Mouse (Mus musculus) brown adipose tissue, adult 24 weeks (tissue): Measurements from ENCODE around the gene Nrg3. TPM values are rescaled to one million over a fixed set of nuclear protein-coding genes. Genes with fewer than 3 reads are reported as not detected.

Experiments used
- H3K27ac ChIP-seq: fragments of 200-500 bp; replicated peaks from 2 replicates; pipeline ENCODE4 v1.5.1; 2012; ENCODE audit warnings: low read depth, mild to moderate bottlenecking, low read length
- H3K4me1 ChIP-seq: fragments of 200-500 bp; 2 replicates; pipeline ENCODE4 v1.6.1; 2012; ENCODE audit warnings: low read length, mixed read lengths; ENCODE audit not compliant: control insufficient read depth, insufficient read depth, insufficient read length
- H3K4me3 ChIP-seq: fragments of 200-500 bp; 2 replicates; pipeline ENCODE4 v1.5.1; 2012; ENCODE audit warnings: low read depth, mild to moderate bottlenecking, low read length, moderate library complexity; ENCODE audit not compliant: insufficient read depth
- polyA plus RNA-seq: library from polyadenylated mRNA; stranded (reverse); fragments of >200 nt; gene quantifications from 2 replicates; pipeline ENCODE4 v1.2.4, GENCODE M21; 2012; ENCODE audit not compliant: missing spikeins, insufficient read depth, insufficient read length

Nrg3 gene
- polyA plus RNA-seq, 1 experiment, result not detected

DNA sequence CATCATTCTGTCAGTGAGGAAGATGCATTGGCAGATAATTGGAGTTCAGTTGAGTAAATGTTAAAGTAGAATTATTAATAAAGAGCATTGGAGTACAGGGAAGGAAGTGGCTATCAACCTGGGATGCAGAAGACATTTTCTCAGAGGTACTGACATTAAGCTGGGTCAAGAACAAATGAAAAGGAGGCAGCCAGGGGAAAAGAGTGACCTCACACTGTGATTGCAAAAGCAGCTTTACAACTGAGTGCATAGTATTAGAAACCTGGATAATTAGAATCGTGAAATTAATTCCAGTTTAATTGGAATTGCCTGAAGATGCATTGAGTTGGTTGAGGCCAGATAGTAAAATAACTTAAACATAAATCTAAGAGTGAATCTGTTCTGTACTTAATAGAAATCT lies 535.4 kb downstream of the Nrg3 start:
- Histone ChIP-seq H3K4me3 (no peak overlapping the region), H3K4me1 (no peaks in the 10 kb centered on the region), H3K27ac (no peak overlapping the region)

DNA sequence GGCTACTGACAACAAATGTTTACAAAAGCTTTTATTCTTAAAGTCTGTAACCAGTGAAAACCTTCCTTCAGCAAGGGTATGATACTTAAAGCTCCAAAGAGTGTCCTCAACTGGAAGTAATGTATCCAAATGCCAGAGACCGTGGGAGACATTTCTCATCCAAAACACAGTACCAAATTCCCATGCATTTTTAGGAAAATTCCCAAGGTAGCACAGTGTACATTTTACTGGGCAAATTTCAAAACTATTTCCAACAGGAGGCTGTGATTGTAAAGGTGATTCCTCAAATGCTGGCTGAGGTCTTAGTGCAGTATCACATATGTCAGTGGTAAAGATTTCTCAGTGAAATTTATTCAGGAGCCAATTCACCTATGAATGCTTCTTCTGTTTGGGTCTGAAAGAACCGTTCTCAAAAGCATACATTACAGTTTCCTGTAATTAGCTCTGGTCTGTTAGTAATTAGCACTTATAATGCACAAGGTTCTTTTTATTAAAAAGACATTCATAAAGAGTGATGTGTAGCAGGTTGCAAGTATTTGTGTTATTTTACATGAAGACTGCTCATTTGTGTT lies 536.3 kb downstream of the Nrg3 start:
- H3K4me3 ChIP-seq, result no peak overlapping the region

DNA sequence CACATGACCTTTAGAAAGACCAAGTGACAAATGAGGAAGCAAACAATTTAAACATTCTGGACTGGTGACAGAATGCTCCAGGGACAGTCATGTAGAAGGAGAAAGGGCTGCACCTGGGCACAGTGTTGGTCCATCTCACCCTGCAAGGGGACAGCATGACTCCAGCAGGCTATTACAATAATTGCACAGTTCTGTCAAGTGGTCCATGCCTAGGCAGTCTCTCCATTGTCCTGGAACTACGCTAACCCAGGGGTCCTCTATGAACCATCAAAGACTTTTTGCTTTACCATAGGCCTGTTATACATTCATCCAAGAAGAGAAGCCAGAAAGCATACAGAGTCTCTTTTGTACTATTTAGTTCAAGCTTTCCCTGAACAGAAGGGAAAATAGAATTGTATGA lies 549.2 kb downstream of the Nrg3 start:
- no peak overlapping the region for H3K4me3 ChIP-seq
- H3K27ac ChIP-seq, result no peak overlapping the region
- no peaks in the 10 kb centered on the region for H3K4me1 ChIP-seq

More for the DNA sequence above, 536.3 kb downstream of the Nrg3 start:
- Histone ChIP-seq H3K4me1 (no peaks in the 10 kb centered on the region), H3K27ac (no peak overlapping the region)

DNA sequence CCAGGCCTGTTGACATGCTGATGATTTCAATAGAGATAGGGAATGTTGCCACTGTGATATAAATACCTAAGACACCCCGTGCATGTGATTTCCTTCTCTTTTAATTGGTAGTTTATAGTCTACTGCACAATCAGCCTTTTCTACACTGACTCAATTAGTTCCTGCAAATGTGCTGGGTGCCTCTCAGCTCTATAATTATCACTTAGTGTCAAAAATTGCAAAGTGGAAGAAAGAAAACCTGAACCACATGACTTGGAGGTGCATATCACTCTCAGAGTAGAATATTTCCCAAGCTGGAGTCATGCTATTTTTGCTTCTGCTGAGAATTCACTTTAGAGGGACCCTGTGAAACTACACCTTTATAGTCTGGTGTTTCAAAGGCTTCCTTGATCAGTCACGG lies 552.1 kb downstream of the Nrg3 start:
- Histone ChIP-seq H3K4me1 (no peaks in the 10 kb centered on the region), H3K4me3 (no peak overlapping the region), H3K27ac (no peak overlapping the region)

DNA sequence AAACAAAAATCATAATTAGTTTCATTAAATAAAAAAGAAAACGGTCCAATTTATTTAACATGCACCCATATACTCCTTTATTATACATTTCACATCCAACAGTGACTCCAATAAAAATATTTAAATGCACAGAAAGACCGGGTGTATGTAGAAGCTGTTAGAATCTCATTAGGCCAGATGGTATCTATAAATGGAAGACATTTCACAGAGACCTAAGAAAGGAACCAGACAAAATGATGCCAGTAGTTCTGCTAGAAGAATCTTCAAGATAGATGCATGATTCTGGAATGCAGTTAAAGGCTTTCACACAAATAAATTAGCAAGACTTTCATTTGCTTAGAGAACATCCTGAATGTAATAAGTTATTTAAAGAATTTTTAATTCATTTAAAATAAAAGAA lies 602.3 kb downstream of the Nrg3 start:
- H3K4me3 ChIP-seq, result no peak overlapping the region
- no peak overlapping the region for H3K27ac ChIP-seq
- no peaks in the 10 kb centered on the region for H3K4me1 ChIP-seq

DNA sequence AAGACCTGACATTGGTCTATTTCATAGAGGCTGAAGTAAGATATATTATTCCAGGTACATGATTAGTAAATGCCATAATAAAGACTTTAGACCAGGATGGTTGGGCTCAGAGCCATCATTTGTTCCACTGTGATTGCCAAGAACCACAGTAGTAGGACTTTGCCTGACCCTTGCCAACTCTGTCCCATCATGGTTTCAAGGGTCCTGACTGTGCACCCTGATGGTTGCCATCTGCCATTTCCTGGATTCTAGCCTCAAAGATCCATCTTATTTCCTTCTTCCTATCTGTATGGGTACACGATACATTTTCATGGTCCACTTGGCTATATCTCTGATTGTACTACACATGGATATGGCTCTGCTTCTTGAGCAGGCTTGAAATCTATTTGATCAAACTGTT lies 625.3 kb downstream of the Nrg3 start:
- no peak overlapping the region for H3K27ac ChIP-seq
- no peaks in the 10 kb centered on the region for H3K4me1 ChIP-seq
- H3K4me3 ChIP-seq, result no peak overlapping the region

DNA sequence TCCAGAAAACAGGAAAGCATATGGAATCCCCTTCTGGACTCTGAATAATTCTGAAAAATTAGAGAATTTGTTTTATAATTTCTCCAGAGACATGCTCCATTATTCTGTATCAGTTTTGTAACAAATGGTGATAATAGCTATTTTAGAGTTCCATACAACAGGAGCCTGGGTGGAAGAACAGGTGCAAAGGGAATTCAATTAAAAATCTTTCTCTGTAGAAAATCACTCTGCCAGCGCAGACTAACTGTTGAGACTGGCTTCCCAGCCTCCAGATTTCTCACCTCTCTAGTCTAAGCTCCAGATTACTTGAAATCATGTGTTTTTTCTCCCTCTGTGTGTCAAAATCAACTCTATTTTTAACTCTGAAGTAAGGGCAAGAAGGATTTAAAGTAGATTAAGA lies 625.8 kb downstream of the Nrg3 start:
- no peak overlapping the region for H3K4me3 ChIP-seq
- no peaks in the 10 kb centered on the region for H3K4me1 ChIP-seq
- H3K27ac ChIP-seq, result no peak overlapping the region

DNA sequence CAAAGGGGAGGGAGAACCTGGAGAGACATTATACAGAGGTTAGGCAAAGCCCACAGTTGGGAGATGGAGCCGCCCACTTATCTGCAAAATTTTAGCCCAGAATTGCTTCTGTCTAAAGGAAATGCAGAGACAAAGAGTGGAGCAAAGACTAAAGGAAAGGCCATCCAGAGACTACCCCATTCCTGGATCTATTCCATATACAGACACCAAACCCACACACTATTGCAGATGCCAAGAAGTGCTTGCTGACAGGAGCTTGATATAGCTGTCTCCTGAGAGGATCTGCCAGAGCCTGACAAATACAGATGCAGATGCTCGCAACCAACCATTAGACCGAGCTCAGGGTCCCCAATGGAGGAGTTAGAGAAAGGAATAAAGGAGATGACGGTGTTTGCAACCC lies 637.9 kb downstream of the Nrg3 start:
- no peak overlapping the region for H3K27ac ChIP-seq
- no peak overlapping the region for H3K4me3 ChIP-seq
- no peaks in the 10 kb centered on the region for H3K4me1 ChIP-seq

DNA sequence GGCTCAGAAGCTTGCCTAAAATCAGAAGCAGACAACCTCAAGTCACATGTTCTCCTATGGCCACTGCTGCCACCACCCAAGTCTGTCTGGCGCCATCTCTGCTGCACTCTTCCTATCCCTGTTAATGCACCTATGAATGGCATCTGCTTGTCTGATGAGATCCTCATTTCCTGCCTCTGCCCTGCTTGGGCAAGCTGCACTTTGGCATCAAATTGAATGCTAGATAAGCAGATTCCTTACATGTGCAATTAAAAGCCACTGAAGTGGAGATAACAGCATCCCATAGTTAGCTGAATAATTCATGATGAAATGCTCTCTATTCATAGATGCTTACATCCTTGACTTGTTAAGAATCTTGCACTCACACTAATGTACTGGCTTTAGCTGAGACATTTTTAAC lies 648.0 kb downstream of the Nrg3 start:
- Histone ChIP-seq H3K4me3 (no peak overlapping the region), H3K27ac (no peak overlapping the region), H3K4me1 (no peaks in the 10 kb centered on the region)

DNA sequence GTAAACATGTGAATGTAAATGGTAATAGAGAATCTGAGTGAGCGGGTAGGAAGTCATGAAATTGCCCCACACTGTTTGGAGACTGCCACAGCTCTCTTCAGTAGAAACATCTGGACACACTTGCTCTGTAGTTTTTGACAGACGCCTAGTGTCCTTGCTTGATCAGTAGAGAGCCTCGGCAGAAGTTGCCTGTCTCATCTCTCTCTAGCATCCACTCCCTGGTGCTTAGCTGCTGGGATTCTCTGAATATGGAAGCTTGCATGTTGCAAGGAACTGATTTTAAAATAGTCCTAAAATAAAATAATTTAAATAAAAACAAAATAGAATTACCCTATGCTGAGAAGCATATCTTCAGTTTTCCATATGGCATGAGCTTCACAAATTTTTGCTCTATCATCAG lies 675.9 kb downstream of the Nrg3 start:
- Histone ChIP-seq H3K4me1 (no peaks in the 10 kb centered on the region), H3K27ac (no peak overlapping the region), H3K4me3 (no peak overlapping the region)

DNA sequence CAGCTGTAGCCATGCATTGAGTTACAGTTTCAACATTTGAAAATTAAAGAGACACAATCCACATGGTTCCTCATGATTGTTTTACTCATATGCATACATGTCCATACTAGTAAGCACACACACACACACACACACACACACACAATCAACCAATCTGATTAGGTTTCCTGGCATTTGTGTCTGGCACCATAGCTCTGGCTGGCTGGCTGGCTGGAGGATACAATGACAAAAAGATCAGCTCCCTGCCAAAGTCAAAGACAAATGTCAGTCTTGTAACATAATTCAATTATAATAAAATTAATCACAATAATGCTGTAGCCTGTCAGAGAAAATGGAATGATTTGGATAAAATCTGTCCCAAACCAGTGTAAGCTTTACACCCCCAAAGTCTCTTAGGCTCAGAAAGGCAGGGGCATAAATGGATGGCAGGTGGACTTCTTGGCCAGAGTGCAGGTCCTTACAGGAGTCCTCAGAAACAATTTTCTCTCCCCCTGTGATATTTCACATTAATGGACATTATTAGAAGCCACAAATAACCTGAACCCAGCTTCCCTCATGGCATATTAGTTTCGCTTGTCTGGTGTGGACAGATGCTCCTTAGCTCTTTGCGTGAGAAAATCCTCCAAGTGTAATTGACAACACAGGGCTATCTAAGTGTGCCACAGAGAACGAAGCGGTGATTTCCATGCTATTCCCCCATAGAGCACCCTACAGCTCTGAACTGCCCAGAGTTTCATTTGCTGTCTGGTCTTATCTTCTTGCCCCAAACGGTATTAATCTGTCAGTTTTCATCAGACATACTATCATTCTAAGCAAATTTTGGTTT lies 697.4 kb downstream of the Nrg3 start:
- Histone ChIP-seq H3K4me1 (no peaks in the 10 kb centered on the region), H3K27ac (no peak overlapping the region), H3K4me3 (no peak overlapping the region)

DNA sequence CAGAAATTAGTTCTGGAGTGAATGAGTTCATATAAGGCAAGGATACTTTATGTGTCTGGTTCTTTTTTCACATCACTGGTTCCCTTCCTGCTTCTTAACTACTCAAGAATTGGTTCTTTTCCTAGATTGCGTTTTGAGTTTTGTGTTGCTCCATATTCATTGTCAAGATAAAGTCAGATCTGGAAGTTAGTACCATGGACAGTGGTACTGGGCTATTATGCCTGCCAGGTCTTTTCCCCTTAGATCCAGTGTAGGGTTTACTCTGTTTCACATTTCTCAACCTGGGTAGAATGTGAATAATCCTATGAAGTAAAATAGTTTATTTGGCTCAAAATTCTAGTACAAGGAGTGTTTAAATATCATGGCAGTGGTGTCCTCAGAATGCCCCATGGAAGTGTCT lies 698.1 kb downstream of the Nrg3 start:
- Histone ChIP-seq H3K4me1 (no peaks in the 10 kb centered on the region), H3K27ac (no peak overlapping the region), H3K4me3 (no peak overlapping the region)

DNA sequence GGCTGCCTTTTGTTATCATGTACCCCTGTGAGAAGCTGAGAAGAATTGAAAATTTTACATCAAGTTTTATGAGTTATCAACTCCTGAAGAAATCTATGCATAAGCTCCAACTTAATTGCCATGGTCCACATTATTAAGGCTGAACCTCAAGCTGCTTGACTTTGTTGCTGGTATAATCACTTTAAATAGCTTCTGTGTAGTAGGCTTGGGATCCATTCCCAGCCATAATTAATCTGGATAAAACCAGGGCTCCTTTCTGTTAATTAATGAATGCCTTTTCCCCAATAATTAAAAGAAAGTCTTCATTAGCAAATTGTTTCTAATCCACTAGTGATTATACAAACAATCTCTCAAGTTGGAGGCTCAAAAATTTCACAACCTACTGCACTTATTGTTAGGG lies 742.4 kb downstream of the Nrg3 start:
- Histone ChIP-seq H3K4me1 (no peaks in the 10 kb centered on the region), H3K4me3 (no peak overlapping the region), H3K27ac (no peak overlapping the region)

DNA sequence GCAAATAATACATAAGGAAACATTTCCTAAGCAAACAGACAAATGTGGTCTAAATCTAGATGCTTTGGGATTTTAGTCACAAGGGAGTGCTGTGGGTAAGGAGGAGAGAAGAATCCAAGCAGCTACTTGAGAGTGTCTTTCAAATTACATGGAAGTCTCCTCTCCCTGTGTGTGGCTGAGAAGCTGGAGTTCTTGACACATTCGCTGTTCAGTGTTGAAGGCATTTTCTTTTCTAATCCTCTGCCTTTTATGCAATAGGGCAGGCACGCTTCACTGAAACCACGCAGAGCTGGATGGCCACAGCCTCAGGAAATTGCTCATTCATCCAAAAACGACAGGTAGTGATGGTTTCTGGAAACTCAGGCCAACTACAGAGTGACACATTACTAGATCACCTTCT lies 769.0 kb downstream of the Nrg3 start:
- Histone ChIP-seq H3K4me1 (no peaks in the 10 kb centered on the region), H3K27ac (no peak overlapping the region), H3K4me3 (no peak overlapping the region)

DNA sequence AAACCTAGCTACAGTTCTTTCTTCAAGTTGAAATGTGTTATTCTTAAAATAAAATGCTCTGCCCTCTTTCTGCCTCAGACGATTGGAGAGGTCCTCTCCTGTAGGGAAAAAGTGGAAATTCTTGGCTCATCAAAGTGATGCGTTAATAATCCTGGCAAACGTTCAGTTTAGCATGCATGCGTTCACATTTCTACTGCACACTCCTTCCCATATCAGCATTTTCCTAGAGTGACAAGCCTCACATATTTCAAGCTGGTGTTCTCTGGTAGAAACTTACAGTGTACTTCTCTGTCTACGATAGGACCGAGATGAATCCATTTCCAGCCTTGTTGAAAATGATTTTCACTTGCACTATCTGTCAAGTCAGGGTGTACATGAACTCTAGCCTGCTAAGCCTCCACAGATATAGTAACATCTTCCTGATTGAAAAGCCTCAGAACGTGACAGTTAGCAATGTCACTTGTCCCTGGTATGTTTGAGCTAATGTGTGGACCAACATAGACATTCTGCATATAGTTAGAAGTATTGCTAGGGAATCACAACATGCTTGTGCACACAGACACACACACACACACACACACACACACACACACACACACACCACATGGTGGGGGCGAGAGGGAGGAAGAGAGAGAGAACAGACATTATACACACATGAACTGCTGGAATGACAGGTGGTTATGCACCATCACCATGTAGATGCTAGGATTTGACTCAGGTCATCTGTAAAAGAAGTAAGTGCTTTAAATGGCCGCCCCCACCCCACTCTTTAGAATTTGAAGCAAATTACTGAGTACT lies 770.1 kb downstream of the Nrg3 start:
- Histone ChIP-seq H3K4me1 (no peaks in the 10 kb centered on the region), H3K4me3 (no peak overlapping the region), H3K27ac (no peak overlapping the region)
